Mouse (Mus musculus) brain, embryonic 14.5 days (tissue): ENCODE measurements at regions not wholly inside any gene's neighbourhood (a gene's known extent, or its start where the extent isn't known, plus 50 kb on each side); places are given as distances from the start of the nearest gene placed in this dataset.

Experiments
- DNase-seq: peaks from one replicate; pipeline ENCODE4 v3.0.0-alpha.2; 2011; ENCODE audit warnings: low read depth
- CTCF ChIP-seq: fragments of 200-500 bp; IDR thresholded peaks from 2 replicates; pipeline ENCODE4 v1.5.1; 2012; ENCODE audit warnings: inconsistent platforms, mild to moderate bottlenecking, moderate library complexity, borderline replicate concordance; ENCODE audit not compliant: insufficient read depth, insufficient read length; ENCODE audit errors: extremely low read depth
- POLR2A ChIP-seq: fragments of 200-500 bp; IDR thresholded peaks from 2 replicates; pipeline ENCODE4 v1.6.1; 2012; ENCODE audit warnings: mild to moderate bottlenecking, inconsistent platforms, borderline replicate concordance; ENCODE audit not compliant: poor library complexity, insufficient read depth, insufficient read length, severe bottlenecking; ENCODE audit errors: extremely low read depth

- TF ChIP-seq CTCF: no peak
- no peak for TF ChIP-seq POLR2A
- no peak for DNase-seq
These were observed 125.4 kb upstream of the Tex13c2 start for GRCm38 (mm10) chrX:42364137-42364536.

- TF ChIP-seq POLR2A (no peak), CTCF (no peak)
These were observed 115.6 kb upstream of the Tex13c2 start for GRCm38 (mm10) chrX:42373794-42374398.

GRCm38 (mm10) chrX:42393836-42394556 lies 95.5 kb upstream of the Tex13c2 start:
- TF ChIP-seq CTCF (no peak), POLR2A (no peak)
- no peak for DNase-seq

More at GRCm38 (mm10) chrX:42373794-42374398, 115.6 kb upstream of the Tex13c2 start:
- no peak for DNase-seq

GRCm38 (mm10) chrX:42396441-42396840 lies 93.0 kb upstream of the Tex13c2 start:
- DNase-seq: no peak
- TF ChIP-seq CTCF: no peak
- TF ChIP-seq POLR2A: no peak

- no peak for TF ChIP-seq POLR2A
- TF ChIP-seq CTCF: no peak
- DNase-seq: peak; percentile 14
These were observed 90.7 kb upstream of the Tex13c2 start for GRCm38 (mm10) chrX:42398836-42399235.

- DNase-seq: no peak
These were observed 90.1 kb upstream of the Tex13c2 start for GRCm38 (mm10) chrX:42399343-42399742.

GRCm38 (mm10) chrX:42401091-42401490 lies 88.4 kb upstream of the Tex13c2 start:
- no peak for TF ChIP-seq CTCF
- no peak for TF ChIP-seq POLR2A
- DNase-seq: no peak

More at GRCm38 (mm10) chrX:42399343-42399742, 90.1 kb upstream of the Tex13c2 start:
- no peak for TF ChIP-seq CTCF
- no peak for TF ChIP-seq POLR2A

- no peak for DNase-seq
- no peak for TF ChIP-seq POLR2A
- TF ChIP-seq CTCF: no peak
These were observed 87.7 kb upstream of the Tex13c2 start for GRCm38 (mm10) chrX:42401564-42402334.

- TF ChIP-seq POLR2A: no peak
- TF ChIP-seq CTCF: no peak
- DNase-seq: no peak
These were observed 87.2 kb upstream of the Tex13c2 start for GRCm38 (mm10) chrX:42402335-42402605.

- DNase-seq: peak; percentile 65
These were observed 57.4 kb upstream of the Tex13c2 start for GRCm38 (mm10) chrX:42431851-42432635.

More at GRCm38 (mm10) chrX:42431851-42432635, 57.4 kb upstream of the Tex13c2 start:
- TF ChIP-seq POLR2A (no peak), CTCF (no peak)
